Mouse (Mus musculus) brain, adult 2 months (tissue): ENCODE results near the gene Mnt.

Experiments used
- DNase-seq: peaks from one replicate; pipeline ENCODE4 v3.0.0; 2011; ENCODE audit warnings: low read depth, low spot score

The Mnt gene

DNA sequence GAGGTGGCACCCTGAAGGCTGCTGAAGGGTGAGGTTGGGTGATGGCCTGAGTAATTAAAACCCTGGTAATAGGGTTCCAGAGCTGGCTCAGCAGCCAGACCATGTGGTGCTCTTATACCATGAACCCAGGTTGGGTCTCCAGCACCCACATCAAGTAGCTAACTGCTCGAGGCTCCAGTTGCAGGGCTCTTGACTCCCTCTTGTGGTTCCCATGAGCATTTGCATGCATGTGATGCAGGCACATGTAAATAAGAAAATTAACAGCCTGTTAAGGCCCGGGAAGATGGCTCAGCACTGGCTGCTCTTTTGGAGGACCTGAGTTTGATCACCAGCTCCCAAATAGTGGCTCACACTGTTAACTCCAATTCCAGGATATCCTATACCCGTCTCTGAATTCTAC is 15.1 kb downstream of the Mnt start:
- no peak for DNase-seq

DNA sequence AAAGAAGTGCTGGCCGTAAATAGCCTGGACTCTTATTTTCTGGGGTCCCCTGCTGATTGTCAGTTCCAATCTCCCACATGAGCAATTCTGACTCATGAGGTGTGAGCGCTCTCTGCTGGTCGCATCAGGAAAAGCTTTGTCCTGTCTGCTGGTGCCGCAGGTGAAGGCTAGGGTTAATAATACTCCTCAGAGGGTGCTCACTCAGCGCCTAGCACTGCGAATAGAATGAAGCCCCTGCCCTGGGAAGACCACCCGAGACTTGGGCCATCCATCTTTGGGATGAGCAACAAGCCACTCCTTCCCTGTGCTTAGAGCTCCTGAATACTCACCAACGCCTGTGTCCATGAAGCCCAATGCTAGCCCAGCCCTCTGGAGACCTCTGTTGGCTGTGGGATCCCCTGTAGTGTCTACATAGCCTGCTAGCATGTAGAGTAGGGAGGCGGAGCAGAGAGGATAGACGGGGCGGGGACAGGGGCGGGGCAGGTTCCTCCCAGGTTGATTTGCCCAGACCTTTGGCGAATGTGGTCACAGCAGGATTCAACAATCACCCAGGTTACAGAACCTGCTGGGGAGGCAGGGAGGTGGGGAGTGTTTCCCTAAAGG is 17.3 kb downstream of the Mnt start:
- peak; percentile 85 for DNase-seq

DNA sequence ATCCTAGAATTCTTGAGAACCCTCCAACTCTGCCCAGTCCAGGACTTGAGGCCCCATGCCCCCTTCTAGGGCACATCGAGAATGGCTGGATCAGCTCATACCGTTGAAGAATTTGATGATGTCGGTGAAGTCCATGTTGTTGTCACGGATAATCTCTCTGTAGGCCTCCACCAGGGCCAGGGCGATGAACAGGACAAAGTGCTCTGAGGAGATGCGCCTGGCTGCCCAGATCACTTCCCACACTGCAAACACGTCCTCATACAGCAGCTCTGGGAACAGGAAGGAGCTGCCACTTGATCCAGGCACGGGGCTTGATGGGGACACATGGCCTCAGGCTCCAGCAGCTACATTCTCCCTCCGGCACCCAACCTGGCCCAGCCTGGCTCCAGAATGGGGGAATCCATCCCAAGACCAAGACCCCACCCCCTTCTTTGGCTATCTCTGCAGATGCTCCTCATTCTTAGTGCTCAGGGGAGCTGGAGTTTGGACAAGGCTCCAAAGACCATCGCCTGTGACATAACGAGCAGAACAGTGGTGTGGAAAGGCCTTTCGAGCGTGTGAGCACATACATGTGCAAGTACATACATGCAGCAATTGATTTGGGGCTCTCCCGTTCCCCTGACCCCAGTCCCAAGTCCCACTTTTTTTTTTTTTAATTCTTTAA is 20.4 kb downstream of the Mnt start:
- no peak for DNase-seq

DNA sequence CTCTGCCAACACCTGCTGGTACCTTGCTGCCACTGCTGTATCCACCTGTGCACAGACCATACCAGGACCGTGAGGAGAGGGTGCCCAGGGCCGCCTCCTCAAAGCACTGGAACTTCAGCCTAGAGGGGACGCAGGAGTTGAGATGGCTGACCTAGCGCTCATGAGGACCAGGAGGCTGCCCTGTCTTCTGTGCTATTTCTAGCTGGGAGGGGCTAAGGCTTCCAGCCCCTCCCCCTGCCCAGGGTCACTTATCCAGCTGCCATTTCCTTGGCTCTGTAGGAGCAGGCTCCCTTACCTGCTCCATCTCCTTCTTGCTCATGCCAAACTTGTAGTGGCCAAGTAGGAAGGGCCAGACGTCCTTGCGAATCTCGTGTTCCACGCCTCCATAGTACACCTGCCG is 27.0 kb downstream of the Mnt start:
- no peak for DNase-seq

GRCm38 (mm10) chr11:74862129-74862528 is 31.4 kb downstream of the Mnt start:
- DNase-seq, result no peak

DNA sequence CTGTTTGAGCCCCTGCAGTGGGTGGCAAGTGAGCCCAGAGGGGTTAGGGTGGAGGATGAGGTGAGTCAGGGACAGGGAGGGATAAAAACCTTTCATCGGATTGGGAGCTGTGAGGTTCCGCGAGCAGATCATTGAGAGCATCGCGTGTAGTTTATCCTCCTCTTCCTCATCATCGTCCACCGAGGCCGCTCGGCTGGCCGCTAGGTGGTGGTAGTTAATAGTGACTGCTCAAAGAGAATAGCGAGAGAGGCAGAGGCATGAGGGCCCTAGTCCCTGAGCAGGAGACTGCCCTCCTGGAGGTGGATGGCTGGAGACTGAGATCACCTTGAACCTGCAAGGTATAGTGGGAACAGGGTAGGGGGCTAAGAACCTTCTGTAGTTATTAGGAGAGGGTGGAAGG is 32.8 kb downstream of the Mnt start:
- no peak for DNase-seq

DNA sequence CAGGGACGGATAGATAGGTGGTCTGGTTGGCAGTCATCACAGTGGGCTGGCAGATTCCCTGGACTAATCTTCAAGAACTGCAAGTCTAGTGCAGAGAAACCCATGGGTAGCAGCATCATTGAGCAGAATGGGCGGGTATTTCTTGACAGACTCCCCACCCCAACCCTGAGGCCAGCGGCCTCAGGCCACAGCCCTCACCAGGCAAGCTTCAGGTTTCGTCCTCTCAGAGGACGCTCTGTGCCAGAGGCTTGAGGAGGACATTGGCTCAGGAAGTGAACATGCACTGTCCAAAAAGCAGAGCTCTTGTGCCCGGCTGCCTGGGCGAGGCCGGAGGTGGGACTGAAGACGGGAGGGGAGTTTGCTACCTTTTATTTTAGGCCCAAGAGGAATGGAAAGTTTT is 33.7 kb downstream of the Mnt start:
- no peak for DNase-seq

- DNase-seq, result no peak
These were observed 34.5 kb downstream of the Mnt start for GRCm38 (mm10) chr11:74865252-74865651.

DNA sequence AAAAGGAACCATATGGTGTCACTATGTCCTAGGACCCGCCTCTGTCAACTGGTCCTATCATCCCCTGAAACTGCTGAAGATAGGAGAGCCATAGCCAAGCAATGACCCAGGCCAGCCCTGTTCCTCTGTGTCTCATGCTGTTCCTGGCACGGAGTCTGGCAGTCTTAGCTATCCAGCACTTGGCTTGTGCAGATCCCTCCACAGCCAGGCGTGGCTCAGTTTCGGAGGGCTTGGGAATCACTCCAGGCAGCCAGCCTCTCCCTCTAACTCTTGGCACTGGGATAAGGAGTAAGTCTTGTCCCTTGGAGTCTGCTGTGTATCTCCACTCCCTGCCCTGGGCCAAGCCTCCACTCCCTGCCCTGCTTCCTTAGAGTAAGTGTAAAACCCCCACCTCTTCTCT is 35.9 kb downstream of the Mnt start:
- peak; percentile 95 for DNase-seq

DNA sequence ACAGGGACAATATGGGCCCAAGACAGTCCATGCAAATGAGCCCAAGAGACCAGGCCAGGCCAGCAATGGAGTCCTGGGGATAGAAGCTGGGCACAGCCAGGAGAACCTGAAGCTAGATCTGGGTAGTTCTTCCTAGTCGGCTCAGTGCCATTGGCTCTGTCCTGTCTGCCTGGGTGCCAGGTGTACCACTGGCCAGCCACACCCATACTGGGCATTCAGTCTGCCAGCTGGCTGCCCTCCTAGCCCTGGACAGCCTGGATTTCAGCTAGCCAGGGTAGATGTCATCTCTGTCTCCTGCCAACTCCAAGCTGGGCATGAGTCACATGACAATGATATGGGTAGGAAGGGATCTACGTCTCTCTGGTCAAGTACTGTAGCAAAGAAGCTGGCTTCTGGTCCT is 36.5 kb downstream of the Mnt start:
- DNase-seq, result peak; percentile 96

DNA sequence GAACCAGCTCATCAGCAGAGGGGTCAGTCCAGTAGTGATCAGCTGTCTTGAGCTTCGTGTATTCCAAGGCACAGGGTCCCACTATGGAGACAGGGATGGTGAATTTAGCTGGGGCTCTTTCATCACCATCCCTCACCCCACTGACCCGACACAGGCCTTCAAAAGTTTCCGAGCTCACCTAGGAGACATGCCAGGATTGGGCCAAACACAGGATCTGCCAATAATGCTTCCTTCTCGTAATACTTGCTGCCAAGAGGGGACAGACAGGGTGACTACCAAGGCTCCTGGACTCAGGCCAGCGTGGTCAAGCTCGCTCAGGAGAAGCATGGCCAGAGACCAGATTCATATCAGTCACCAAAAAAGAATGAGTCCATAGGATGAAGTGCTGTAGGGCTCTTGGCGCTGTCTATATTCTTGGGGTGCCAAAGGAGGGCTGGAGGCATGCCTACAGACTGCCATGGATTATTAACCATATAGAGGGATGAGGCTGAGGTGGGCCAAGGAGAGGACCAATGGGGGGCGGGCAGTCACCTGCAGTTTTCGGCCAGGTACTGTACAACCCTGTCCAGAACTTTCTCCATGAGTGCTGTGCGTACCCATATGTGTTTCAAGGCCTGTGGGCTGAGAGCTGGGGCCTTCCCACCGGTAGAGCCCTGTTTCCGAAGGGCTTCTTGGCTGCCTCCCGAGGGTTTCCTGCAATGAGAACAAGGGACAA is 37.5 kb downstream of the Mnt start:
- no peak for DNase-seq

GRCm38 (mm10) chr11:74869603-74870002 is 38.9 kb downstream of the Mnt start:
- DNase-seq, result no peak

GRCm38 (mm10) chr11:74870544-74870943 is 39.8 kb downstream of the Mnt start:
- DNase-seq, result no peak

DNA sequence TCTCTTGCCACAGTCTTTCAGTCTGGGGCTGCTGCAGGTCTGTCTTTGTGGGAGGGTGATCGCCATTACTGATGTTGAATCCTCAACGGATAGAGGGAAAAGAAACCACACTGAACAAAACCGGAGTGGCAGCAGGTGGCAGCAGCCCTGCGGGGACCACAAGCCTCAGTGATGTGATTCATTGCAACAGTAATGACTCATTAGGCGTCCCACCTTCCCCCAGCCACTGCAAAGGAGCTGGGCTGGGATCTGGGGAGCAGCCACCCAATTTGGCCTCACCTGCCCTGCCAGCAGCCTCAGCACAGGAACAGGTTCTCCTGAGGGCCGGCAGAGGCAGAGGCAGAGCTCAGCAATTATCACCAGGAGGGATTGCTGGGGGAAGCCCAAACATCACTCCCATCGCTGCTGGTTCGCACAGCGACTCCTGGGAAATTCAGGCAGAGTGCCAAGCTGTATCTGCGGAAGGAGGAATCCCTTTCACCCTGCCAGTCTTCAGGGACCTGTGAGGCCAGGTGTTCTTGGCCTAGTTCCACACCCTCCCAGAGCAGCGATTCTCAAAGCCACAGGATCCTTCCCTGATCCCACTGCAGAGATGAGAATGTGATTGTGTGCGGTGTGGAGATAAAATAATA is 40.4 kb downstream of the Mnt start:
- peak; percentile 87 for DNase-seq

- peak; percentile 92 for DNase-seq
These were observed 43.9 kb downstream of the Mnt start for GRCm38 (mm10) chr11:74874630-74875029.

- peak; percentile 93 for DNase-seq
These were observed 46.1 kb downstream of the Mnt start for GRCm38 (mm10) chr11:74876801-74877200.

- peak; percentile 67 for DNase-seq
These were observed 50.3 kb downstream of the Mnt start for GRCm38 (mm10) chr11:74880999-74881398.

DNA sequence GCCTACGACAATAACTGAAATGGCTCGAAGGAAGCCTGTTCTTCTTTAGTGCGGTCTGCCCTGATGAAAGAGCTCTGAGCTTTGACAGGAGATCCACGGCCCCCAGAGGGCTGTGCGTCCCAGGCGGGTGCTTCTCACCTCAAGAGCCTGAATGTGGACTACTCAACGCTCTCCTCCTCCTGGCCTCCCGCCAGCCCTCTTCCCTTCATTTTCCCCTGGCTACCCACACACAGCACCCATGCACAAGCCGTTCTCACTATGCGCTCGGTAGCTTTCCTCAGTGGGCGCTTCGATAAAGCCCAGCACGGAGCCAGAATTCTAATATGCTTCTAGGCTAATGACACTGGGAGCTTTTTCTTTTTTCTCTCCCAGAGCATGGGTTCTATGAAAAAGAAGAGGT is 51.3 kb downstream of the Mnt start:
- DNase-seq, result peak; percentile 78

DNA sequence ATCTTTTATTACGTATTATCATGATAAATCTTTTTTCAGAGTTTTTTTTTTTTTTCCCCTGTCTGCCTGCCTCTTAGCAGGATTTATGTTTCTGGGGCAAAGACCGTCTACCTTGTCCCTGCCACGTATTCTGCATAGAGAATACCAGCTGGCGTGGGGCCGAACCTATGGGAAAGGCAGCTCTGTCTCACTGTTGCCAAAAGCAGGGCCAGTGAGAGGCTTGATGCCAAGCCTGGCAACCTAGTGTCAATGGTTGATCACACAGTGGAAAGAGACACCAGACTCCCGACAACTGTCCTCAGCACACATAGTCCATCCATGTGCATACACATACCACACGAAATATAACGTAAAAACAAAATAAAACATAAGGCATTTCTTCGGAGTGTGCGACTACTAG is 52.4 kb downstream of the Mnt start:
- peak; percentile 92 for DNase-seq

GRCm38 (mm10) chr11:74894619-74895018 is 63.9 kb downstream of the Mnt start:
- peak; percentile 58 for DNase-seq
